Comparison of ENCODE assay signal across 20 mouse cellular contexts in the genomic region with DNA sequence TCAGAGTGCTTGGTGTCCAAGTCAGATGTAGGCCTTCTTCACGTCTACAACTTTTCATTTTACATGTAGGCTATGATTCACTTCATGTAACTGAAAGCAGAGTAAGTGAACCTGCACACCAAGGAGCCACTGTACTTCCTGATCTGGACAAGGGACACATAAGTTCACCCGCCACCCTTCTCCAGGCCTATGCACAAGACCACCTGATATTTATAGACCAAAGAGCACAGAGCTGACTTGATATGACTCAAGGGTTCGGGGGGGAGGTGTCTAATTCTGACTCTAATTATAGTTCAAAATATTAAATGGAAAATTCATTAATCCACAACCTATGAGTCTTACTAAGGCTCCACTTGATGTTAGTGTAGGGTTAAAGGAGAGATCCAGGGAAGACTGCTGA. TPM values are rescaled to one million over a fixed set of nuclear protein-coding genes. Genes with fewer than 3 reads are reported as not detected.
"Had no signal": no experiment of that assay in that cellular context is flagged by ENCODE, and none has a peak within 500 bp of the region (broad histone marks: within the 10 kb centered on the region; RNA-seq: fewer than 3 reads in every experiment).

No protein-coding gene starts in this region.

- H3K4me2 ChIP-seq: lung, embryonic 14.5 days; midbrain, embryonic 12.5 days; neural tube, embryonic 13.5 days; neural tube, embryonic 15.5 days had no signal

- H3K36me3 ChIP-seq: midbrain, embryonic 10.5 days; midbrain, embryonic 12.5 days; neural tube, embryonic 13.5 days; neural tube, embryonic 15.5 days had no signal

- H3K27ac ChIP-seq: midbrain, embryonic 10.5 days; midbrain, embryonic 12.5 days; neural tube, embryonic 13.5 days; neural tube, embryonic 15.5 days had no signal

- DNase-seq: lung, embryonic 14.5 days; lung, postnatal 10 days; lung, postnatal 4 days; midbrain, embryonic 14.5 days; retina, postnatal 1 day; right cerebral cortex, adult 18-20 months; right cerebral cortex, postnatal 25 days; right cerebral cortex, postnatal 4 days; spleen, adult 18-20 months; thymus, adult 18-20 months; thymus, postnatal 14 days; thymus, postnatal 36 days had no signal

- H3K27me3 ChIP-seq: midbrain, embryonic 12.5 days; neural tube, embryonic 13.5 days; neural tube, embryonic 15.5 days had no signal

- ATAC-seq: midbrain, embryonic 16.5 days had no signal

- H3K9me3 ChIP-seq: midbrain, embryonic 10.5 days; midbrain, embryonic 12.5 days; neural tube, embryonic 13.5 days; neural tube, embryonic 15.5 days had no signal

- H3K4me3 ChIP-seq: midbrain, embryonic 10.5 days; midbrain, embryonic 12.5 days; myocyte; neural tube, embryonic 13.5 days; neural tube, embryonic 15.5 days had no signal

- H3K9ac ChIP-seq: lung, embryonic 14.5 days; midbrain, embryonic 12.5 days; neural tube, embryonic 13.5 days; neural tube, embryonic 15.5 days had no signal

RNA-seq across cellular contexts. Expression of a gene that starts 14.3 kb away (rescaled TPM):
- total RNA-seq: megakaryocyte, adult 5-6 weeks; megakaryocyte-erythroid progenitor cell, adult 5-6 weeks had no signal
